Mouse (Mus musculus): ENCODE data around the gene Mrps14.

Mrps14 gene

GRCm38 (mm10) chr1:160194529-160195336 is at the start of gene Mrps14:
Gene Mrps14, plus strand, starts transcription at chr1:160195215.
- DNase-seq = peak; percentile 99

GRCm38 (mm10) chr1:160145606-160146005 is 49.4 kb upstream of the Mrps14 start:
- no peak for DNase-seq

DNA sequence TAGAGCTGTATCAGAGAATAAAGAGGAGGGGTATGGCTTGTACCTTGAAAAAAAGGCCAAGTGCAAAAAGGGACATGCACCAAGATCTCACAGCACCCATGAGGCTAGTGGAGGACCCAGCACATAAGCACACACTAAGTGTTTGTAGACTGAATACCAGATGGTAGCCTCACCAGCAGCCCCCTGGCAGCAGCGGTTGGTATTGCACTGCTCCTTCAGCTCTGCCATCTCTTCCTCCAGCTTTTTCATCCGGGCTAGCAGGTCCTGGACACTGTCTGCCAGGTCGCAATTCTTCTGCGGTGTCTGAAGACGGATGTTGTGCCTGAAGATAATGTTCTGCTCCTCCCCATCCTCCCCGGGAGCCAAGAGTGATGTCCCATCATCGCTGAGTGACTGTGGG is 47.7 kb upstream of the Mrps14 start:
- no peak for DNase-seq

GRCm38 (mm10) chr1:160149291-160149906 is 45.6 kb upstream of the Mrps14 start:
- DNase-seq = peak; percentile 64

- no peak for DNase-seq
These were observed 44.3 kb upstream of the Mrps14 start for GRCm38 (mm10) chr1:160150726-160151125.

DNA sequence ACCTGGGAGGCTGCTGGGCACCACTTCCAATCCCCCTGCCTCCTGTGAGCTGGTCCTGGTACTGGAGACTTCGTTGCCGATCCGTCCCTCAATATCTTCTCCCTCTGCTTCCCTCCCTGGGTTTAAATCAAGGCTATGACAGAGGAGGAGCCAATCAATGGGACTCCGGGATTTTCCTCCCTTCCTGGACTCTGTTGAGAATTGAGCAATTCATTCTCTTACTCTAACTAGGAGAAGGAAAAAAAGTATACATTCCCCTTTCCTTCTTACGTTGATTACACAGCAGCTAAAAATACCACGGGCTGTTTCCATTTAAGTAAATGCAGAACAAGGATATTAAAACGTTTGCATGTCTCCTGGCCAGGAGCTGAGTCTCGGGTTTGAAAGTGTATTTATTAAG is 41.5 kb upstream of the Mrps14 start, which contains the start of gene Tnn:
Gene Tnn, minus strand, starts transcription at position 101 of the 400 bp plus-strand sequence.
- no peak for DNase-seq

DNA sequence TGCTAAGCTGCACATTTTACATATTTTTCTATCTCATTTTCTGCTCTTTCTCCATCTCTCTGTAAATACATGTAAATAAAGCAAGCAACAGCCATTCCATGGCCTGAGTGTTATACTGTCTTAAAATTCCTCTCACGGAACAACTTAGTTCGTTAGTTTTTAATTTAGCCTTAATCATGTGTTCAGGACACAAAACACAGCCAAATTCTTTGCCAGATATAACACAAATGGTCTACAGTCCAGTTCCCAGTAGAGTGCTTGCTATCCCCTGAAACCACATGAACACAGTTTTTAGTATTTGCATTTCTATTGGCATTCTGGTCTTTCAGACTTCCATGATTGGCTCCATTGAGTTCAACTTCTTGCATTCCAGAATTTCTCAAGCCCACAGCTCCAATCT is 36.8 kb upstream of the Mrps14 start:
- no peak for DNase-seq

DNA sequence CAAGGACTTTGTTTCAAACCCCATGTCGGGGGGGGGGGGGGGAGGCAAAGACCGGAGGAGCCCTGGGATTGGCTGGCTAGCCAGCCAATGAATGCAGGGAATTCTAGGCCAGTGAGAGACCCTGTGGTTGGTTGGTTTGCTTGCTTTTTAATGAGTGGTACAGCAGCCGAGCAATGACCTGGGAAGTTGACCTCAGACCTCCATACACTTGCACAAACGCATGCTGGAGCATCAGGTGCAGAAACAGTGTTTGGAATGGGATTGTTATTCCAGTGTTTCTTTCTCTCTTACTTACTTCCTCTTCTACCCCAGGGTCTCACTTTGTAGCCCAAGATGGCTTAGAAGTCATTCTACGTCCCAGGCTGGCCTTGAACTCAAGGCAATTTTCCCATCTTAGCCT is 28.4 kb upstream of the Mrps14 start:
- no peak for DNase-seq

- no peak for DNase-seq
These were observed 18.1 kb upstream of the Mrps14 start for GRCm38 (mm10) chr1:160176903-160177302.

GRCm38 (mm10) chr1:160181216-160181615 is 13.8 kb upstream of the Mrps14 start:
- DNase-seq = no peak

- peak; percentile 37 for DNase-seq
These were observed 10.5 kb upstream of the Mrps14 start for GRCm38 (mm10) chr1:160184506-160184905.

DNA sequence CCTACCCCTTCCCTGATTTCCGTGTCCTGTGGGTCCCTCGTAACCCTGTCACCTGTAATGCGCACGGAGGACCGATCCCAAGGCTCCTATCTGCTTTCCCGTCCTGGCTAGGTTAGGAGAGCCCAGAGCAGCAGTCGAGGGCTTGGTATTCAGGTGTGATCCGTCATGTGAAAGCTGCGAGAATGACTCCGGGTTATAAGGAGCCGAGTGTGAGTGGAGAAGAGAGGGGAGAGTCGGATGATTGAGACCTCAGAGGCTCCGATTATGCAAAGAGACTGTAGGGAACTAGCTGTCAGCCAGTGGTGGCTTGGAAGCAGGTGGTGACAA is 285 bp downstream of the Mrps14 start:
- no peak for DNase-seq

DNA sequence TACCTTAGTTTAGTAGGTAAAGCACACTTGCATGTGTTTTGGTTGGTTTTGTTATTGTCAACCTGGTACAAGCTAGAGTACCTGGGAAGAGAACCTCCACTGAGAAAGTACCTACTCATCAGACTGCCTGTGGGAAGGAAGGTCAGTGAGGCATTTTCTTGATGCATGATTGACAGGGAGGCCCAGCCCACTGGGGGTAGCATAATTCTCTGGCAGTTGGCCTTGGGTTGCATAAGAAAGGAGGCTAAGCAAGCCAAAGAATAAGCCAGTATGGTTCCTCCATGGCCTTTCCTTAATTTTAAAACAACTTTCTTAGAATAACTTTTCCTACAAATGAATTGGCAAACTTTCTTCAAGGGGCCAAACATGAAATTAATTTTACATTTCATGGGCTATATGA is 10.5 kb downstream of the Mrps14 start:
- DNase-seq = no peak

GRCm38 (mm10) chr1:160209844-160210243 is 14.8 kb downstream of the Mrps14 start:
- no peak for DNase-seq

- no peak for DNase-seq
These were observed 15.6 kb downstream of the Mrps14 start for GRCm38 (mm10) chr1:160210566-160210965.

- no peak for DNase-seq
These were observed 16.6 kb downstream of the Mrps14 start for GRCm38 (mm10) chr1:160211597-160212122.

DNA sequence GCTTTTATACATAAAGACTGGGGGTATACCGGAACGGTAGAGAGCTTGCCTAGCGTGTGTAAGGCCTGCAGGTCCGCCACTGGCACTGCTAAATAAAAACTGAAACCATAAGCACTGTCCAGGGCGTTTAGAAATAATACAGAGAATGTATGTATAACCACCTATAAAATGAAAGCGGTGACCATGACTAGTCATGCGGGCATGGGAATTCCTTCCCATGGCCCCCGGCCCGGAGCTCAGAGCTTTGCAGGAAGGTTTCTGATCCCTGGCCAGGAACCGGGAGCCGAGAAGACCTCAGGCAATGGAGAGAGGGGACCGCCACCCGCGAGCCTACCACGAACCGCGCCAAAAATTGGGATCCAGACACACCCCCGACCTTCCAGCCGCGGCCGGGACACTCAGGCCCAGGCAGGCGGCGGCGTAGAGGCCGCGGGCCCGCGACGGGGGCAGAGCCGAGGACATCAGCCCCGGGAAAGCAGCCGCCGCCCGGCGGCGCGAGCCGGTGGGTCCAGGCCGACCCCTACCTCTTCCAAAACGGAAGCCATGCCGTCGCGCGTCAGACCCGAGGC is 17.2 kb downstream of the Mrps14 start:
- no peak for DNase-seq

DNA sequence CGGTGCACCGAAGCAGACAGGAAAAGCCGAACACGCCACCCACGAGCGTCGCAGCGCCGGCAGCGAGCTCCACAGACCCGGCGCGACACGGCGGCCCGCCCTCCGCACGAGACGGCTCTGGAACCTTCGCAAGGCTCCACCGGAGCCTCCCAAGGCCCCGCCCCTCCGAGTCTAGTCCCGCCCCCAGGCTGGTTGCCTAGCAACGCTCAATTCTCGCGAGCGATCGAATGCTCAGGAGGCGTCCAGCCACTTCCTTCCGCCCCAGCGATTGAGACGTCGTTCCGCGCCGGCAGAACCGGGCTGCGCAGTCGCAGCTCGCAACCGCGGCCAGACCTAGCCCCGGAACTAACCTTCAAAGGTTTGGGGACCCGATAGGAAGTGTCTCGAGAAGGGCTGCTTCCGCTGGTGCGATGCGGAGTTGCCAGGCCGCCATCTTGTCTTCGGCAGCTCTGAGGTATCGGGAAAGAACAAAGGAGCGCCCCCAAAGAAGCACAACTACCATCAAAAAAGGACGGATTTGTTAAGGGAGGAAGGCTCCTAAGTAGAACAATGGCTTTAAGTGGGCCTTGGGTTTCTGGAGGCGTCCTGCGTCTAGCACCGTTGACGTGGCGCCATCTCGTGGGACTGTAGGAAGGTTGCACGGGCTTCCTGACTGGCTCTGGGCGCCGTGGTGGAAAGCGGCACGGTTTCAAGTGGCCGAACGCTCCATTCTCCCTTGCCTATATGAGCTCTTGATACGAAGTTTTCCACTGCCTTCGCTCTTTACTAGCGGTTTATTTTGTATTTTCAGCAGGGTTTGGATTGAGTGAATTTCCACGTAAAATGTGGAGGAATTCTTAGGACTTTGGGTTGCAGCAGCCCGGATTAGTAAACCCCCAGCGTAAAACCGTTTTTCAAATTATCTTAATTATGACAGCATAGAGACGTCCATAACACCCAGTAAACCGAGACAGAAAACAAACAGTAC is 18.0 kb downstream of the Mrps14 start, which contains the start of gene Cacybp:
Gene Cacybp, minus strand, starts transcription at position 173 of the 967 bp plus-strand sequence.
- peak; percentile 99 for DNase-seq

DNA sequence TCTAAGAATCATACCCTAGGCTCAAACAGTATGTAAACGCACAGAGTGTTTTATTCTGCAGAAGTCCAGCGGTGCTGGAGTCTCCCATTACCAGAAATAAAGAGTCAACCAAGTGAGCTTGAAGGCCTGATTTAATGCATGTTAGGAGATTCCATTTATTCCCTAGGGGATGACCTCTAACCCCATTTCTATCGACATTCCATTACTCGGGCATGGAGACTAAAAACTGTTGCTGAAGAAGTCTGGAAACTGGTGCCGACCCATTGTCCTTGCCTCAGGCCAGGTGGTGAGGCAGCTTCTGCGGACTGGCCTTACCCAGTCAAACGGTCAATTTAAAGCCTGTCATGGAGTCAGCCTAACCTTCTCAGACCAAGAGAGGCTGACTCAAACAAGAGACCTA is 19.2 kb downstream of the Mrps14 start:
- DNase-seq = no peak

- no peak for DNase-seq
These were observed 22.9 kb downstream of the Mrps14 start for GRCm38 (mm10) chr1:160217898-160218297.

DNA sequence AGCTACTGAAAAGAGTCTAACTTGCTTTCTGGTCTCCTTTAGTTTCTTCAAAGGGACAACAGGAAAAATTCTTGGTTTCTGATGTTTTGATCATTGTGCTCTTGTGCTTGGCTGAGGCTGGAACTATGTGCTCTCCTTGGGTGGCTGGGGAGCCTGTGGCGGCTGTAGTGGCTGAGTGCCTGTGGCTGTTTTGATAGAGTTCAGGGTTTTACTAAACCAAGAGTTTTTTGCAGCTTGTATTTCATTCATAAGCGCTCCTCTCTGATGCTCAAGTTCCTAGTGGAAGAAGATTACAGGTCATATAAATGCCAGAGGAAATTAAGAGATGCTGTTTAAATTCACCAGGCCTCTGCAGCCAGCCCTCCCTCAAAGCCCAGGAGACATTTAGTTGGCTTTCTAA is 29.1 kb downstream of the Mrps14 start:
- DNase-seq = no peak

- no peak for DNase-seq
These were observed 32.2 kb downstream of the Mrps14 start for GRCm38 (mm10) chr1:160227196-160227595.

DNA sequence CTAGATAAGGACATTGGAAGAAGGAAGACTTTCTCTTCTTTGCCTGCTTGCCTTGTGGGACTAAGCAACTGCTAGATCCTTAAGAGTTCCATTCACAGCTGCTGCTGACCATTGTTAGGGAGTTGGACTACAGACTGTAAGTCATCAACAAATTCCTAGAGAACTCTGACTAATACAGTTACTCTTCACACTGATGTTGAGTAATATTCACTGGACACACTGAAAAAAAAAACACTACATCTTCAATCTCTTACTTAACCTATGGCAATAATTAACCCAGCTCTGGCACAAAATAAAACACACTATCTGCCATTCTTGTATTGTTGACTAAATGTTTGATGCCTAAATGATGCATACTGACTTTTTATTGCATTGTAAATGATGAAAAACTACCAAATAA is 32.8 kb downstream of the Mrps14 start:
- DNase-seq = no peak

Measured in layer of hippocampus, adult 9-11 months (tissue).